Mouse (Mus musculus) CD4-positive naive resting alpha-beta T cell, adult 76 days (primary cell): ENCODE results near the gene Olfr785. TPM values are rescaled to one million over a fixed set of nuclear protein-coding genes. Genes with fewer than 3 reads are reported as not detected.

ENCODE experiments used
- total RNA-seq: library from RNA; stranded (reverse); gene quantifications from one replicate; pipeline ENCODE4 v1.2.4, GENCODE M21; 2023

Olfr785 gene
- total RNA-seq = not detected

GRCm38 (mm10) chr10:129405126-129405525 is at the start of gene Olfr785:
Gene Olfr785, plus strand, starts transcription at chr10:129405426.

GRCm38 (mm10) chr10:129383783-129384182 is 21.4 kb upstream of the Olfr785 start, which contains the start of gene Olfr784:
Gene Olfr784, plus strand, starts transcription at chr10:129384083.

GRCm38 (mm10) chr10:129427006-129427405 is 21.8 kb downstream of the Olfr785 start, which contains the start of gene Olfr786:
Gene Olfr786, plus strand, starts transcription at chr10:129427306.

Other genes starting within 250 kb of the Olfr785 start
- gene Olfr771, start 240.7 kb upstream of the Olfr785 start, total RNA-seq = not detected
- not detected for gene Olfr772, start 227.5 kb upstream of the Olfr785 start, total RNA-seq
- gene Olfr773, start 218.0 kb upstream of the Olfr785 start, total RNA-seq = not detected
- gene Olfr774, start 169.2 kb upstream of the Olfr785 start, total RNA-seq = not detected
- gene Olfr775, start 157.0 kb upstream of the Olfr785 start, total RNA-seq = not detected
- gene Olfr776, start 146.3 kb upstream of the Olfr785 start, total RNA-seq = not detected
- not detected for gene Olfr777, start 133.9 kb upstream of the Olfr785 start, total RNA-seq
- not detected for gene Olfr780, start 87.3 kb upstream of the Olfr785 start, total RNA-seq
- gene Olfr781, start 76.6 kb upstream of the Olfr785 start, total RNA-seq = not detected
- not detected for gene Olfr782, start 56.6 kb upstream of the Olfr785 start, total RNA-seq
- not detected for gene Olfr784, start 21.3 kb upstream of the Olfr785 start, total RNA-seq
- gene Olfr786, start 21.9 kb downstream of the Olfr785 start, total RNA-seq = not detected
- gene Olfr787, start 56.4 kb downstream of the Olfr785 start, total RNA-seq = not detected
- not detected for gene Olfr788, start 65.6 kb downstream of the Olfr785 start, total RNA-seq
- gene Olfr789, start 79.3 kb downstream of the Olfr785 start, total RNA-seq = not detected
- not detected for gene Olfr790, start 93.1 kb downstream of the Olfr785 start, total RNA-seq
- gene Olfr791, start 116.4 kb downstream of the Olfr785 start, total RNA-seq = not detected
- not detected for gene Olfr792, start 133.7 kb downstream of the Olfr785 start, total RNA-seq
- not detected for gene Olfr794, start 162.2 kb downstream of the Olfr785 start, total RNA-seq
- not detected for gene Olfr796, start 207.1 kb downstream of the Olfr785 start, total RNA-seq
- gene Olfr798, start 222.5 kb downstream of the Olfr785 start, total RNA-seq = not detected
- not detected for gene Olfr799, start 232.1 kb downstream of the Olfr785 start, total RNA-seq